Mouse (Mus musculus) ES-Bruce4 (cell line): Measurements from ENCODE around the gene Lmbrd2. TPM values are rescaled to one million over a fixed set of nuclear protein-coding genes. Genes with fewer than 3 reads are reported as not detected.
A peak's percentile ranks its signal among the peaks of the same experiment; 100 is the strongest.

Experiments used
- H3K27ac ChIP-seq: 2 replicates; pipeline ENCODE4 v1.5.1; 2012; ENCODE audit warnings: low read length, inconsistent platforms; ENCODE audit not compliant: insufficient read depth
- H3K27me3 ChIP-seq: 2 replicates; pipeline ENCODE4 v1.6.1; 2012; ENCODE audit warnings: mild to moderate bottlenecking, low read length, inconsistent platforms; ENCODE audit not compliant: control insufficient read depth, poor library complexity, insufficient read depth, severe bottlenecking
- H3K36me3 ChIP-seq: 2 replicates; pipeline ENCODE4 v1.6.1; 2012; ENCODE audit warnings: inconsistent platforms, mild to moderate bottlenecking, low read length, moderate library complexity; ENCODE audit not compliant: control insufficient read depth, poor library complexity, insufficient read depth, severe bottlenecking
- H3K4me1 ChIP-seq: one replicate; pipeline ENCODE4 v1.8.1; 2011; ENCODE audit warnings: low read length; ENCODE audit not compliant: control insufficient read depth, insufficient read depth
- H3K4me3 ChIP-seq: 2 replicates; pipeline ENCODE4 v1.5.1; 2011; ENCODE audit warnings: low read depth, mild to moderate bottlenecking, low read length
- H3K9ac ChIP-seq: 2 replicates; pipeline ENCODE4 v1.6.1; 2012; ENCODE audit warnings: low read depth, mild to moderate bottlenecking, inconsistent platforms; ENCODE audit not compliant: poor library complexity, severe bottlenecking
- H3K9me3 ChIP-seq: replicated peaks from 2 replicates; pipeline ENCODE4 v1.6.1; 2012; ENCODE audit warnings: mild to moderate bottlenecking, low read length, inconsistent platforms; ENCODE audit not compliant: control insufficient read depth, poor library complexity, insufficient read depth, severe bottlenecking
- CTCF ChIP-seq: IDR thresholded peaks from one replicate; pipeline ENCODE4 v1.8.1; 2011; ENCODE audit warnings: low read depth, low read length
- EP300 ChIP-seq: IDR thresholded peaks from 2 replicates; pipeline ENCODE4 v1.6.1; 2011; ENCODE audit warnings: low read depth, low read length; ENCODE audit not compliant: insufficient read depth
- POLR2A ChIP-seq: IDR thresholded peaks from one replicate; pipeline ENCODE4 v1.8.1; 2011; ENCODE audit warnings: low read length; ENCODE audit not compliant: insufficient read depth
- polyA plus RNA-seq: library from polyadenylated mRNA; stranded (reverse); fragments of >200 nt; gene quantifications from 2 replicates; pipeline ENCODE4 v1.2.4, GENCODE M21; 2011; ENCODE audit warnings: low read depth; ENCODE audit not compliant: missing spikeins, insufficient read depth, insufficient read length

The Lmbrd2 gene
- polyA plus RNA-seq, 1 experiment = 35.6 TPM

- H3K27me3 ChIP-seq = no peaks in the 10 kb centered on the region
- TF ChIP-seq EP300 = no peak
- TF ChIP-seq POLR2A = no peak
- no peak for TF ChIP-seq CTCF
- H3K27ac ChIP-seq = no peak overlapping the region
- H3K4me3 ChIP-seq = no peak overlapping the region
- peaks cover 38% of the 10 kb centered on the region for H3K36me3 ChIP-seq
- H3K9me3 ChIP-seq = no peaks in the 10 kb centered on the region
- no peak overlapping the region for H3K9ac ChIP-seq
- H3K4me1 ChIP-seq = no peaks in the 10 kb centered on the region
Measured at GRCm38 (mm10) chr15:9131499-9131888, 8.9 kb upstream of the Lmbrd2 start.

- Histone ChIP-seq H3K9ac (no peak overlapping the region), H3K4me1 (no peaks in the 10 kb centered on the region), H3K36me3 (peaks cover 40% of the 10 kb centered on the region), H3K9me3 (no peaks in the 10 kb centered on the region), H3K27ac (no peak overlapping the region), H3K4me3 (no peak overlapping the region), H3K27me3 (no peaks in the 10 kb centered on the region)
- no peak for TF ChIP-seq CTCF
- no peak for TF ChIP-seq EP300
- no peak for TF ChIP-seq POLR2A
Measured at GRCm38 (mm10) chr15:9132693-9133443, 7.5 kb upstream of the Lmbrd2 start.

- peaks cover 38% of the 10 kb centered on the region for H3K36me3 ChIP-seq
- H3K4me3 ChIP-seq = no peak overlapping the region
- H3K27me3 ChIP-seq = no peaks in the 10 kb centered on the region
- H3K27ac ChIP-seq = peak overlapping the region; percentile 47; the same call in 1 of the 2 replicates
- TF ChIP-seq EP300 (0 out of 2 replicates have a peak, but pooled peaks have one; percentile 28), POLR2A (no peak), CTCF (no peak)
- no peaks in the 10 kb centered on the region for H3K4me1 ChIP-seq
- H3K9ac ChIP-seq = no peak overlapping the region
- H3K9me3 ChIP-seq = no peaks in the 10 kb centered on the region
Measured at GRCm38 (mm10) chr15:9134891-9135507, 5.4 kb upstream of the Lmbrd2 start.

- Histone ChIP-seq H3K9ac (peak overlapping the region; percentile 69), H3K27ac (no peak overlapping the region), H3K4me1 (no peaks in the 10 kb centered on the region), H3K9me3 (no peaks in the 10 kb centered on the region), H3K4me3 (peak overlapping the region; percentile 59), H3K36me3 (peaks cover 16% of the 10 kb centered on the region), H3K27me3 (no peaks in the 10 kb centered on the region)
- TF ChIP-seq CTCF (no peak), POLR2A (no peak), EP300 (no peak)
Measured at GRCm38 (mm10) chr15:9139447-9139846, 903 bp upstream of the Lmbrd2 start.

GRCm38 (mm10) chr15:9140684-9141171 lies 378 bp downstream of the Lmbrd2 start:
- peak overlapping the region; percentile 81 for H3K4me3 ChIP-seq
- H3K27me3 ChIP-seq = no peaks in the 10 kb centered on the region
- H3K27ac ChIP-seq = peak overlapping the region; percentile 73
- no peaks in the 10 kb centered on the region for H3K4me1 ChIP-seq
- no peak for TF ChIP-seq POLR2A
- TF ChIP-seq EP300 = no peak
- TF ChIP-seq CTCF = no peak
- H3K9me3 ChIP-seq = no peaks in the 10 kb centered on the region
- peaks cover 18% of the 10 kb centered on the region for H3K36me3 ChIP-seq
- peak overlapping the region; percentile 50 for H3K9ac ChIP-seq

GRCm38 (mm10) chr15:9155325-9155724 lies 15.0 kb downstream of the Lmbrd2 start, which contains the start of gene Skp2:
TSS of gene Skp2 (minus strand) at chr15:9155425.
- TF ChIP-seq CTCF (no peak), EP300 (no peak), POLR2A (no peak)
- Histone ChIP-seq H3K27ac (no peak within 1 kb of the TSS), H3K9ac (no peak within 1 kb of the TSS), H3K4me3 (no peak within 1 kb of the TSS), H3K4me1 (no peaks in the 10 kb centered on the region), H3K9me3 (no peaks in the 10 kb centered on the region), H3K36me3 (peaks cover 4% of the 10 kb centered on the region), H3K27me3 (no peaks in the 10 kb centered on the region)
